Mouse (Mus musculus) gonadal fat pad, adult 2 months (tissue): ENCODE data around the gene Rxra. TPM values are rescaled to one million over a fixed set of nuclear protein-coding genes. Genes with fewer than 3 reads are reported as not detected.

Experiments
- DNase-seq: peaks from one replicate; pipeline ENCODE4 v3.0.0-alpha.2; 2012; ENCODE audit warnings: low read depth
- polyA plus RNA-seq: library from polyadenylated mRNA; depleted of rRNA; stranded (reverse); fragments of >200 nt; gene quantifications from 2 replicates; pipeline ENCODE4 v1.2.3, GENCODE M21; 2012; rRNA removed

The Rxra gene
- polyA plus RNA-seq, result 80.6 and 82.3 TPM in 2 replicates

DNA sequence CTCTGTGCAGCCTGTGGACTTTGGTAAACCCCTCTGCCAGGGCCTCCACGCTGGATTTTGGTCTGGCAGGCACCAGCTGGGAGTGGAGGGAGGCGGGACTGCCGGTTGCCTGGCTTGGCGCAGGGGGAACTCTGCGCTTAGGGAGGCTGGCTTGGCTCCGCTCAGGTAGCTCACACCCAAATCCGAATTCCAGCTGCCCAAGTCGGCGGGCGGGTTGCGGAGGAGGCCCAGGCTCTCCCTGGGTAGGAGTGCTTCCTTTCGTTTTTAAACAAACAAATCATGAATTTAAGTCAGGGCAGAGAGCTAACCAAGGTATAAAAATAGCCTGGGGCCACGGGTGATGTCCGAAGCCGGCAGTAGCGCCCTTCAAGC lies at the start of gene Rxra:
Gene Rxra, plus strand, starts transcription at position 335 of the 372 bp plus-strand sequence.
- no peak for DNase-seq

DNA sequence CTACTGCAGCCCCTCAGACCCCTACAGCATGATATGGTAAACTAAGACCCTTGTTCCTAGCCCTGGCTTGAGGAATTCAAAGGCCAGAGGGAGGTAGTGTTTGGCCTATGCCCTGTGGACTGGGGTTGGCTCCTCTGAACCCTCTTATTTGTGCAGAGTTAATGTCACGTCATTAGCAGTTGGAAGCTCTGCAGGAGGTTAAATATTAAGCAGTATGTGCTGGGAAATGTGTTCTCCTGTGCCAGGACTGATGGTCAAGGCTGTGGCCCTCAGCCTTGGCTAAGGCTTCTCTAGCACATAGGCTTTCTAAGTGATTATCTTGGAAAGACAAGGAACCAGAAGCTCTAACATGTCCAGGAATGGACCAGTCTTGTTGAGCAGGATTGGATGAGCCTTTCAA lies 49.6 kb upstream of the Rxra start:
- DNase-seq, result no peak

DNA sequence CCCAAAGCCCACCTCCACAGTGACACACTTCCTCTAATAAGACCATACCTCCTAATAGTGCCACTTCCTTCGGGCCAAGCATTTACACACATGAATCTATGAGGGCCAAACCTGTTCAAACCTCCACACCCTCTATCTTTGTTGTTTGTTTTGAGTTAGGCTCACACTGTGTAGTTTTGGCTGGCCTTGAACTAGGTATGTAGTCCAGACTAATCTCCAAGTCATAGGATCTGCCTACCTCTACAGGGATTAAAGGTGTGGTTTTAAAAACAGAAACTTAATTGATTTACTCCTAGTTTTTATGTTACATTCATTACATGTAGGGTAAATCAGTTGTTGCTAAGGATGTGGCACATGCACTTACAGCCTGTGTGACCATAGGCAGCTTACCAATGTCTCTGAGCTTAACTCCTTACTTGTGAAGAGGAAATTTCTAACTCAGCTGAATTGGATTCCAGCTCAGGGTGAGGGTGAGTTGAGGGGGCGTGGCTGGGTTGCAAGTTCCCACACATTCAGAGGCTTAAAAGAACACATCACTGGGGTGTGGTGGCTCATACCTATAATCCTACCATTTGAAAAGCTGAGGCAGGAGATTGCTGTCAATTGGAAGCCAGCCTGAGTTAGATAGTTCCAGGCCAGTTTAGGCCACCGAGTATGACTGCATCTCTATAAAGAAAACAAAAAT lies 45.5 kb upstream of the Rxra start:
- DNase-seq, result no peak

DNA sequence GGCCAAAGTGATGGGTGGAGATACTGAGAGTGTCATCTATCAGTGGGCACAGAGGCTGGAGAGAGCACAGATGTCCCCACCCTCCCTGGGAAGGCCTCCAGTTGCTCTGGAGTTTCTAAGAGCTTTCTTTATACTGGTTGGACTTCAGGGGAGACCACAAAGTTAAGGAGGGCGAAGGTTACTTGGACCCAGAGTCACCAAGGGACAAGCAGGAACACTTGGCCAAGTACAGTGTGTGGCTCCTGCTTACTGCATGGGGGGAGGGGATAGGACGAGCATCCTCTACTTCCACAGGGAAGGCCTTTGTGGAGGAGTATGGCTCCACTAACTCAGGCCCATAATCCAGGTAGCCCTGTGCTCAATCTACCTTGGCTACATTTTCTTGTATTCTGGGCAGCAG lies 42.8 kb upstream of the Rxra start:
- no peak for DNase-seq

DNA sequence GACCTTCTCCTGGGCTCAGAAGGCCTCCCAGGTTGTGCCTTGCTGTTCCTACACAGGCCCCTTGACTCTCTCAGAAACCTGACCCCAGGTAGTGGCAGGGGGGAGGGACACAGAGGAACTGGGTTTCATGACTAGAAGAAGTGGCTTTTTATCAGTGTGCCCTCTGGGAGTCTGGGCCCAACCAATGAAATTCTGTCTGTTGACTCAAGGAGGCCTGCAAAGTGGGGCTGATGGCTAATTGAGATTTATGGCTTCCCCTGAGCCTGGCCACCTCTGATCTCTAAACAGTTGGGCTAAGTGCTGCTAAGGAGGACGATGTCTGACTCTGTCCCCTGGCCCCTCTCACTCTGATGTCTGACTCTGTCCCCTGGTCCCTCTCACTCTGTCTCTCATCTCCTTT lies 42.2 kb upstream of the Rxra start:
- no peak for DNase-seq

DNA sequence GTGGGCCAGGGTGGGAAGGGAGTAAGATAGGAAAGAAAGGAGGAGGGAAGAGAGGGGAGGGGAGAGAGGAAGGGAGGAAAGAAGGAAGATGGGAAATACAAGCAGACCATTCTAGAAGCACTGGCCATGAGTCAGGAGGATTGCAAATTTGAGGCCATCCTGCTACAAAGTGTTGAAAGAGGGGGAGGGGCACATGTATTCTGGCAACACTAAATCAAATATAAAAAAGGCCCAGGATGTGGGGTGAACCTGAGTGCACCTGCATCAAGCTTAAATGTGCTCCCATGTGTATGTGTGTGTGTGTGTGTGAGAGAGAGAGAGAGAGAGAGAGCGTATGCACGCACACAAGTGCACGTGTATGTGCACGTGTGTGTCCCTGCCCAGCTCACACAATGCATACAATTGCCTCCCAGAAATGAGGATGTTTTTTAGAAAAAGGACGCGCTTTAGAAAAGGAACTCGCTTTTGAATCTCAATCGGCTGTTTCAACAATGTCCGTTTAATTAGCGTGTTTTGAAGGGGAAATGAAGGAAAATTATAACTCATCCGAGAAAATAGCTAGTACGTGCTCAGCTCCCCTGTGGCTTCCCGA lies 41.0 kb upstream of the Rxra start:
- no peak for DNase-seq

DNA sequence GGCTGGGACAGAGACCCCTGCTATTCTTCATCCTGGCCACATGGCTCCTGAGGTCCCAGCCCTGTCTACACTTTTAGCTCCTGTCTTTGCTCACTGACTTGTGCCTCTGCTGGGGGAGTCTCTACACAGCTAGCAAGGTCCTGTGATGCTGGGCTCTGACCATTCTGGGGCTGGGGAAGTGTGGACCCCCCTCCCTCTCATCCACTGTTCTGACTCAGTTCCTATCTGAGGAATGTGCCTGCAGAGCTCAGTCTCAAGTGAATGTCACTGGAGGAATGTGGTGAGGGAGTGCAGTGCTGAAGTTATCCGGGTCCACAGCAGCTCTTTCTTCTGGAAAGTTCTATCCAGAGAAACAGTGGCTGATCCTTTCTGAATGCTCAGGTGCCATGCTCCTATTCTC lies 39.4 kb upstream of the Rxra start:
- no peak for DNase-seq

DNA sequence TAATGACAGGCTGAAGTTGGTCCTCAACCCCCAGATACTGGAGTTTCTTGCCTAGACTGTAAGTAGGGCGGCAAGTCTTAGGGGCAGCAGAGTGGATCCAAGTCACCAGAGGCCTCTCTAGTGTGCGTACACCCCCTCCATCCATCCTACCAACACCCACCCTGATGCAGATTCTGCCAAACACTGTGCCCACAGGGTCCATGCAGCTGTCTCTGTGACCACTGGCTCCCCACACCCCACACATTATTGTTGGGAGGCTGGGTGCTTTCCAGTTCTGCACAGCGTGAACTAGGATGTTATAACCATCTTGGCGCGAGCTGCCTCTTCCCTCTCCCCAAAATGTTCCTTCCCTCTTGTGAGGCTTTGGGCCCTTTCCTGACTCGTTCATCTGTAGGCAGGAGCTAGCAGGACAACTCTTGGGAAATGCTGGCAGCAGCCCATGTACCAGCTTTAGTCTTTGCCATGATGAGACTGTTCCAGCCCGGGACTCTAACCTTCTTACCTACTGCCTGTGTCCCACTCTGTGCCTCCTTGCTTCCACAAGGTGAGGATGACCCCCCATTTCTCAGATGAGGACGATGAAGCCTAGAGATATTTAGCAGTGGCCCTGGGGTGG lies 38.9 kb upstream of the Rxra start:
- DNase-seq, result peak; percentile 77

DNA sequence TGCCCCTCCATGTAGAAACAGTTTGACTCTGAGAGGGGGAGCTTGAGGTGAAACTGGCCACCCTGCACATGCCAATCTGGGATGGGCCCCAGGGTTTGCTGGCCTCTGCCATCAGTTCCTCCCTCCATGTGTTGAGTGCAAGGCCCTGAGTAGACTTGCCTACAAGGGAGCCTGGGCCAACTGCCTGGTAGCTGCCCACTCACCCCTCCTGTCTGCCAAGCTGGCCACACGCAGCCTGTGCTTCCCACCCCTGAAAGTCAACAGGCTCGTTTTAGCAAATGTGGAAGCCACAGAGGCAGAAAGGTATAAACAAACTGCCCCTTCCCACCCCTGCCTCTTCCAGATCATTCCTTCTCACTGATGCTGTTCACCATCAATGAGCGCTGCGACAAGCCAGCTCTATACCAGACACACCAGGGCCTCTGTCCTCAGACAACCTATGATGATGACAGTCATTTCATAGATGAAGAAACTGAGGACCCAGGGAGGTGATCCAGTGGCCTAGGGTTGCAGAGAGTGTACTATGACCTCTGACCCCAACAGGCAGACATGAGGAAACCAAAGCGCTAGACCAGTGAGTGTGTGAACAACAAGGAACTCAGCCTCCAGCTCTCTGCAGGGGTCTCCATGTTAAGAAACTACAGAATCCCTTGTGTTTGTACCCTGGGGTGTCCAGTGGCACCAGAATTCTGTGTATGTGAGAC lies 36.5 kb upstream of the Rxra start:
- DNase-seq, result peak; percentile 65

DNA sequence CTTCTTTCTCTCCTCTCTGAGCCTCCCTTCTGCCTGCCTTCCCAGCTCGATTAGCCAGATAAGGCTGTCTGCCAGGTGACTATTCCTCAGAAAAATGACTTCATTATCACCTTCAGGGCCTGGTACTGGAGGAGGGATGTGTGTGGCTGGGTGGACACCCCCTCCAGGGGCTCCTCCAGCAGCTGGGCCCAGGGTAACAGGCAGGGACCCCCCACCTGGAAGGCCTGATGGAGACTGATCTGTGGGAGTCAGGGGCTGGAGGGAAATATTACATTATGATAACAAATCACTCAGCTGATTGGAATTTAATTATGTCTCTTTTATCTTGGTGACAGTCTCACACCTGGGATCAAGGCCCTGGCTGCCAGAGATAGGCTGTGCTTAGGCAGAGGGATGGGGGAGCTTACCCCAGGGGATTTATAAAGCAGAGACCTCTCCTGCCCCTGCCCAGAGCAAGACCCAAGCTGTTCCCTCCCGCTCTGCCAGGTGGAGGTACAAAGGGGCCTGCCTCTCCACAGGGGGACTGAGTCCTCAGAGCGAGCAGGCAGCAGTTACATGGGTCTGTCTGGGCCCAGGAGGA lies 35.2 kb upstream of the Rxra start:
- DNase-seq, result no peak

DNA sequence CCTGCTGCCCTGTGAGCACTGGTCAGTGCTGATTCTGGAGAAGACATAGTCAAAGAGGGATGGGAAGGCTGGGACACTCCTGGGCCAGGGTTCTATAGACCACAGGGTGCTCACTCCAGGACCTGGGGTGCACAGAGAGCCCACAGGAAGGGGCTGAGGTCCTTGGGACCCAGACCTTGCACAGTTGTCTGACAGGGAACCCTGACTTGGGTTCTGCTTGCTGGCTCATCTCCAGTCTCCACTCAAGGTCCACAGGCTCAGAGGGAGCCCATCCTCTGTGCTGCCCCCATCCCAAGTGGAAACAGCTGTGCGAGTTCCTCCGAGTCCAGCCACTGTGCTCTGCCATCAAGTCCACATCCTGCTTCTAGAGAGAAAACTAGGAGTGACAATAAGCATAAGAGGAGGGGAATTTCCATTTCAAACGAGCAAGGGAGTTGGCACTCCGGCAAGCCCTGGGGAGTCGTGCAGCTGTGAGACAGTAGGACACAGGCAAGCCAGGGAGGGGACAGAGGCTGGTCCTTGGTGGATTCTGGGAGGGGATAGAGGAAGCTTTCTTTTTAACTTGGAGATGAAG lies 31.6 kb upstream of the Rxra start:
- no peak for DNase-seq

DNA sequence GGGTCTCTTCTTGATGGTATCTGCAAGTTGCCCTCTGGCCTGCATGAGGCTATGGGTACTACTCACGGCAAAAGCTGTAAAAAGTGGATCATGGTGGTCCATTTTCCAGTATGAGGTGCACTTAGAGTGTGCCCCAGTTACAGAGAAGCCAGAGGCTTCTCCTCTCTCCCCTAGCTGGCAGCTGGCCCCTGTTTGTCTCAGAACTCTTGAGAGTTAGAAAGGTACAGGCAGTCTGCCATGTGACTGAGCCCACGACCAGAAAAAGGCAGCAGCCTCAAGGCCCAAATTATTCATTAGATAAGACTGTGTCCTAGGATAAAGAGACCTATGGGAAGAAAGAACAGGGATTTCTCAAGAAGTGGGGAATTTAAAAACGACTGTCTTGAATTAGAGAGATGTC lies 30.8 kb upstream of the Rxra start:
- no peak for DNase-seq

DNA sequence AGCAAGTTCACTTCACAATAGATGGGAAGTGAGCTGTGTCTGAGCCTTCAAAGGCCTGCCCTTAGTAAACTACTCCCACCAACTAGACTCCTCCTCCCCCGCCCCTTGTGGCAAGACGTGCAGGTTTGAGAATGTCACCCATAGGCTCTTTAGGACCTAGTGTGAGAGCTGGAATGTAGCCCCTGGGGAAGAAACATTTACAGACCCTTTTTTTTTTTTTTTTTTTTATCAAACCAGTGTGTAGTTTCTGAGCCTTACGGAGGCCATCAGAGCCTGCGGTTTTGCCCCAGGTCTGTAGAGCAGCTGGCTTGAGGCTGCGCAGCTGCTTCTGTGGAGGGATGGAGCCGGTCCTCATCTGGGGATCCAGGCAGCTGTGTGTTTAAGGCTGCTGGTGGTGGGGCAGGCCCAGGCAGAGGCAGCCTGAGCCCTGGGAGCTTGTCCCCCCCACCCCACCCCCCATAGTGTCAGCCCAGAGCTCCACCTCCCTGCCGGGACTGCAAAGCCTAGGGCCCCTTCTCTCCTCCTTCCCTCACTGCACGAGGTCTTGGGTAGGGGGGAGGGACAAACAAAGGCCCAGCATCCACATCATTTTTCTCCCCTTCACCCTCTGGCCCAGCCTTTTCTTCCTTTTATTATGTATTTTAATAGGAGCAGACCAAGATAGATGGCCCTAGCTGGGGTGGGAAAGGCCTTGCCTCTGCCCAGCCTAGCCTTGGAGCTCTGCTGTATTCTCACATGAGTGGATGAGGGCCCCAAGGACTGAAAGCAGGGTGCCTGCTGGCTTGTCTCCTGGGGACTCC lies 26.2 kb upstream of the Rxra start:
- DNase-seq, result no peak

DNA sequence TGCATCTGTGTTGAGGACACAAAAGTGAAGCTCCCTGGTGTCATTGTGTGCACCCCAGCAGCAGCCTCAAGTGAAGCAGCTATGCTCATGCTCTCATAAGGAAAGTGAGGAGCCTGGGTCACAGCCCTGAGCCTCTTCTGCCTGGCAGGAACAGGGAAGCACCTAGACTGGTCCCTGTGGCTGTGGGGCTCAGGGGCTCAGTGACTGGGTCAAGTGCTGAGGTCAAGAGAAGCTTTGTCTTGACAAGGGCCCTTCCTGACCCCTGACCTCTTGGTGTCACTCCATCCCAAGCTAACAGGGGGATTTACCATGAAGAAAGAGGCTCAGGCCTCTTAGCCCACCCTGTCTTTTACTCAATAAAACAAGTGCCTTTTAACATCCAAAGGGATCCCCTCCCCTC lies 25.2 kb upstream of the Rxra start:
- no peak for DNase-seq

DNA sequence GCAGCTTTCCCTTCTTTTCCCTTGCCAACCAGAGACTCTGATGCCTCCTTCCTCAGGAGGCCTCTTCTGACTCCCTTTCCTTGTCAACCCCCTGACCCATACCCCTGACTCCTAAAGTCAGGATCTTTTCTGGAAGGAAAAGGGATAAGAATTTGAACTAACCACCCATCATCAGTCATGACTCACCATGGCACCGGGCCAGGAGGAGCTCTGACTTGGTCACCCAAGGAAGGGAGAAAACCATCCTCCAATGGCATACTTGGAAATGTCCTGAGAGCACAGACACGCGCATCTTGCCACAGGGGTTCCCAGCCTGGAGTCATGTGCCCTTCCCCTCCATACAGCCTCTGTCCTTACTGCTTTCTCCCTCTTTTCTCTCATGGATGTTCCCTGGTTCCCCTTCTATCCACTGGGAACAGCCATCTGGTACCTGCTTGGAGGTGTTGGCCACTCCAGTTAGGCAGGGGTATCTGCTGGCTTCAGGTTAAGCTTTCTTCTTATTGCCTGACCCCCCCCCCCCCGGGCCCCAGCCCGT lies 22.7 kb upstream of the Rxra start:
- no peak for DNase-seq

DNA sequence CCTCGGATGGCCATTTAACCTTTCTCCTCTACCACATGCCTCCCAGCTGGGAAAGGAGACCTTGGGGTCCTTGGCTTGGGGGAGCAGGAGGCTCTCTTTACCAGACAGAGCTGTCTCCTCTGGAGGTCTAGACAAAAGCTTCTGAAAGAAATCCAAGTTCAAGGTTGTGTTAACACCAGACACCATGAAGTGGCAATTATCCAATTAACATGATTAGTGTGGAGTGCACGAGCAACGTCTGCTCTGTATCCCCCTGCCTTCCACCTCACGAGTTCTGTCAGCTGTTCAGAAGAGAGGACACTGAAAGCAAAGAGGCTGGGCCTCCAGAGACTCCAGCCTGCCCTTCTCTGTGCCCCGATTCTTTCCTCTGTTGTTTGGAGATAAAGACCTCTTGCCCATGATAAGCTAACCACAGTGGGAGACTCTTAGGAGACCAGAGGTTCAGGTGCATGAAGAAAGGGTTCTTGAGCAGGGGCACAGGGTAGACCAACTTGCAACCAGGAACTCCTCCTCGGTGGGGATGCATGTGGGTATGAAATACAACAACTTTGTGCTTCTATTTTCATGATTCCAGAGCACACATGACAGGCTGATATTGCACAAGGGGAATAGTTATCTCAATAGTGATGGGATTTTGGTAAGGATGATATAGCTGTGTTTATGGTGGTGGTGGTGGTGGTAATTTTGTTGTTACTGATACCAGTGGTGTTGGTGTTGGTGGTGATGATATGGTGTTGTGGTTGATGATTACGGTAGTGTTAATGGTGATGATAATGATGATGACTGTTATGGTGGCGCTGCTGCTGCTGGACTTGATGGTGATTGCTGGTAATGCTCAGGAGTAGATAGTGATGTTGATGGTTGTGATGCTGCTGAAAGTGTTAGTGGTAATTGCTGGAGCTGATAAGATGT lies 21.7 kb upstream of the Rxra start:
- DNase-seq, result no peak

DNA sequence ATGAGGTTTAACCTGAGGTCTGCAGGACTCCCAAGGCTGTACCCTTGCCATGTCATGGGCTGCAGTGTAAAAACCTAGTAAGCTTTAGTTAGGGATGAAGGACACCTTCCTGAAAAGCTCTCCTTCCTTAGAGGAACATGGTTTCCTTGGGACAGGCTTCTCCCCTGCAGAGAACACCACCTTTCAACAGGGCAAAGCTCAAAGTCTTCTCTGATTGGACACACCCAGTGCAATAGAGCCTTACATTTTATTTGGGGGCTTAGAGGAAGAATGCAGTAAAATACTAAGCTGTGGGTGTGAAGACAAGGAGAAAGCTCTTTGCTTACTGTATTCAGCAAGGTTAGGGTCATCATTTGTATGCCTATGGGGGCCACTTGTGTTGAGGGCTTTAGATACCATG lies 19.7 kb upstream of the Rxra start:
- DNase-seq, result no peak

DNA sequence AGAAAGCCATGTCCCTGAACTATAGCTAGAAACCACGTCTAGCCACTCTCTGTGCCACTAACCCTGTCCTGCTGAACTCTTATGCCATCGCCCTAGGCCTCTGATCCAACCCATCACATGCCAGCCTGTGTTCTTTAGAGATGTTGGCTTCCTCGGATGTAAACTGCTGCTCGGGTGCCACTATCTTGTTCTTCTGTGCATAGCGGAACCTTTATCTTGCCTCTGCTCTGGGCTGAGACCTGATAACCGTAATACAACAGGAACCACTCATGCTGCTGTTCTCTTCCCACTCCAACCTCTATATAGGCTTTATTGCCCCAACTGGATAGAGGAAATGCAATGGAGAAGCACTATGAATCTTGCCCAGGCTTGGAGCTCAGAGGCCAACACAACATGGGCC lies 11.0 kb upstream of the Rxra start:
- no peak for DNase-seq

DNA sequence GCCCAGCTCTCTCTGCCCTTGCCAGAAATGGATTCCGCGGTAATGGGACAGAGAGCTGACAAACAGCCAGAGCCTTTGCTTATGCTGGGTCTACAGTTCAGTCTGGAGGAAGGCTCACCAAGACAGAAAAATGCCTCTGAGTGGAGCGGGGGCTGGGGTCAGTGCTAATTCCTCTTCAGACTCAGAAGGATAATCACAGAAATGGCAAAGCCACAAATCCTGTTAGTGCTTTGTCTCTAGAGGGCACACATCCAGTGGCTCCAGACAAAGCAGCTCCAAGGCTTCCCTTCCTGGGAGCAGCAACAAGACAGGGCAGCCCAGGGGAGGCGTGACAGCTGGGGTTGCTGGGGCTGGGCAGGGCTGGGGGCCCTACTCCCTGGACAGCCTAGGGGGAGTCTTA lies 9.5 kb upstream of the Rxra start:
- DNase-seq, result no peak

DNA sequence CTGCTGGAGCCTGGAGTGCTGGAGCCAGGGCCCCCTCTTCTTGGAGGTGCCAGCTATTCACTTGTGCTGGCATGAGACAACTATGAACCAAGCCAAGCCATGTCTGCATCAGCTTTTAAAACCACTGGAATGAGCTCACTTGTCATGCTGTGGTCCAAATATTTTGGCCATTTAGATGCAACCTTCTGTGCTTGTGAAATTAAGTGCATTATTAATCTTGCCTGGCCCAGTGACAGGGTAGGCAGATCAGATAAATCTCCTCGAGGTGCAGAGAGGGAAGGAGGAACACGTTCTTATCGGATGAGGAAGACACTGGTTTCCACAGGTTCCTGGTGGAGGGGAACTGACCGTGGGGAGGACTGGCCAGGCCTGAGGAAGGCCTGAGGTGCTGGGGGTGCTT lies 8.6 kb upstream of the Rxra start:
- DNase-seq, result no peak
